Mouse (Mus musculus) fat pad, adult 2 months (tissue): Measurements from ENCODE around the gene Gstp3.
"Not testable (repeated sequence)": the region's sequence is repeated elsewhere in the genome, so short reads cannot be mapped to it uniquely, and the experiment has no call there.

Experiments used
- DNase-seq: peaks from one replicate; pipeline ENCODE4 v3.0.0-alpha.2; 2011; ENCODE audit warnings: low read depth, low spot score; ENCODE audit errors: extremely low read depth

Gstp3 gene

GRCm38 (mm10) chr19:4064501-4064900 lies 5.1 kb upstream of the Gstp3 start:
- not testable (repeated sequence) for DNase-seq

- DNase-seq: not testable (repeated sequence)
Measured at GRCm38 (mm10) chr19:4063357-4063756, 4.0 kb upstream of the Gstp3 start.

GRCm38 (mm10) chr19:4060899-4061465 lies 1.6 kb upstream of the Gstp3 start:
- no peak for DNase-seq

GRCm38 (mm10) chr19:4060044-4060898 lies 902 bp upstream of the Gstp3 start:
- DNase-seq: not testable (repeated sequence)

- no peak for DNase-seq
Measured at GRCm38 (mm10) chr19:4058581-4058980, 788 bp downstream of the Gstp3 start.

GRCm38 (mm10) chr19:4057962-4058361 lies 1.4 kb downstream of the Gstp3 start:
- DNase-seq: no peak

GRCm38 (mm10) chr19:4057389-4057788 lies 2.0 kb downstream of the Gstp3 start:
- no peak for DNase-seq

- no peak for DNase-seq
Measured at GRCm38 (mm10) chr19:4056727-4057126, 2.6 kb downstream of the Gstp3 start.

- DNase-seq: no peak
Measured at GRCm38 (mm10) chr19:4055947-4056693, 3.2 kb downstream of the Gstp3 start.

- no peak for DNase-seq
Measured at GRCm38 (mm10) chr19:4055216-4055946, 4.0 kb downstream of the Gstp3 start.

GRCm38 (mm10) chr19:4054613-4055012 lies 4.8 kb downstream of the Gstp3 start:
- no peak for DNase-seq

- no peak for DNase-seq
Measured at GRCm38 (mm10) chr19:4052516-4053030, 6.8 kb downstream of the Gstp3 start.

GRCm38 (mm10) chr19:4051741-4052515 lies 7.4 kb downstream of the Gstp3 start:
- DNase-seq: no peak

- DNase-seq: no peak
Measured at GRCm38 (mm10) chr19:4051016-4051415, 8.4 kb downstream of the Gstp3 start.

- not testable (repeated sequence) for DNase-seq
Measured at GRCm38 (mm10) chr19:4049069-4049468, 10.3 kb downstream of the Gstp3 start.

- peak; percentile 45 for DNase-seq
Measured at GRCm38 (mm10) chr19:4047859-4048258, 11.5 kb downstream of the Gstp3 start.

GRCm38 (mm10) chr19:4046866-4047254 lies 12.5 kb downstream of the Gstp3 start:
- DNase-seq: no peak

GRCm38 (mm10) chr19:4045966-4046865 lies 13.2 kb downstream of the Gstp3 start, which contains the start of gene Gstp2:
Gene Gstp2 (minus strand): TSS chr19:4046023.
- peak; percentile 83 for DNase-seq

GRCm38 (mm10) chr19:4044109-4044508 lies 15.3 kb downstream of the Gstp3 start:
- not testable (repeated sequence) for DNase-seq
